Mouse (Mus musculus) thymus, adult 18-20 months (tissue): Measurements from ENCODE around the gene Gm20896.
"Not testable (repeated sequence)": the region's sequence is repeated elsewhere in the genome, so short reads cannot be mapped to it uniquely, and the experiment has no call there.

Experiments used
- DNase-seq, 2 experiments: peaks; one replicate each; pipeline ENCODE4 v3.0.0; 2022; ENCODE audit warnings: mixed read lengths in 2 of 2

The Gm20896 gene

DNA sequence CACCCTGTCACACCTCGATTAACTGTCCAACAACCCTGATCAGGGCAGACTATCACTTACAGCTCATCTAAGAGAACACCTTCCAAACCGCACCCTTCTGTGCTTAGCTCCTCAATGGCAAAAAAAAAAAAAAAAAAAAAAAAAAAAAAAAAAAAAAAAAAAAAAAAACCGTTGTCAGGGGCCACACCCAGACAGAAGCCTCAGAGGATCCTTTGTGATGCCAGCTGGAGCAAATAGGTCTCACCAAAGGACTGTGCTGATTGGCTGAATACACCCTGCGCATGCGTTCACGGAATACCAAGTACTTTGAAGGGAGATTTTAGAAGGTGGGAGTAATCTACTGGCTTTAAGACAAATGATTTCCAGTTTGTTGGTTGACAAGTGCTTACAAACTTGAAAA lies at the start of gene Gm20896:
TSS of gene Gm20896 (minus strand) at position 101 of the 400 bp plus-strand sequence.
- DNase-seq = not testable (repeated sequence)
